15 mouse cellular contexts compared by ENCODE assay signal in genomic region chr14:42216766-42217537, GRCm38 (mm10). TPM values are rescaled to one million over a fixed set of nuclear protein-coding genes. Genes with fewer than 3 reads are reported as not detected.
DNase-seq lines count a peak whose midpoint lies in the region.
"Not testable (repeated sequence)": the region's sequence is repeated elsewhere in the genome, so short reads cannot be mapped to it uniquely, and the experiment has no call there.
"Had no signal": no experiment of that assay in that cellular context is flagged by ENCODE, and none has a peak within 500 bp of the region (broad histone marks: within the 10 kb centered on the region; RNA-seq: fewer than 3 reads in every experiment).

No protein-coding gene starts in this region.

- DNase-seq in adrenal gland, postnatal 10 days = peak; percentile 0
- DNase-seq in forelimb bud, embryonic 11.5 days (ENCODE audit: low read depth, low spot score) = peak; percentile 0
- DNase-seq in heart, postnatal 36 days = peak; percentile 4 to 5
- peak; percentile 1 to 2 for DNase-seq in kidney, postnatal 4 days
- peak; percentile 1 for DNase-seq in retina, embryonic 14.5 days (ENCODE audit: low spot score)
- peak; percentile 5 for DNase-seq in testis, postnatal 14 days (ENCODE audit: low spot score)
- peak; percentile 16 for DNase-seq in urinary bladder, postnatal 10 days (ENCODE audit: low spot score)

- intact Hi-C loops in heart, postnatal 36 days (cut with DNase I) = not testable (repeated sequence)

RNA-seq across cellular contexts. Expression of gene Gm3573, which starts 26.4 kb away (rescaled TPM):
- total RNA-seq in adrenal gland, postnatal 10 days (2021) = not detected
- not detected for total RNA-seq in heart, postnatal 36 days (2021)
- total RNA-seq: adrenal gland, adult 8-10 months; forebrain, postnatal 0 days; gastrocnemius, adult 2 months; heart, adult 8-10 months; hindbrain, postnatal 0 days; liver, adult 2 months; megakaryocyte-erythroid progenitor cell, adult 5-6 weeks had no signal

RNA-seq across cellular contexts. Expression of gene Gm17026, which starts 42.9 kb away (rescaled TPM):
- total RNA-seq in adrenal gland, postnatal 10 days (2021) = not detected
- not detected for total RNA-seq in heart, postnatal 36 days (2021)
- total RNA-seq: adrenal gland, adult 8-10 months; forebrain, postnatal 0 days; gastrocnemius, adult 2 months; heart, adult 8-10 months; hindbrain, postnatal 0 days; left cerebral cortex, adult 18-20 months; liver, adult 2 months; megakaryocyte-erythroid progenitor cell, adult 5-6 weeks had no signal

RNA-seq across cellular contexts. Expression of gene Gm17027, which starts 54.5 kb away (rescaled TPM):
- not detected for total RNA-seq in adrenal gland, postnatal 10 days (2021)
- not detected for total RNA-seq in heart, postnatal 36 days (2021)
- total RNA-seq: adrenal gland, adult 8-10 months; forebrain, postnatal 0 days; gastrocnemius, adult 2 months; heart, adult 8-10 months; hindbrain, postnatal 0 days; left cerebral cortex, adult 18-20 months; liver, adult 2 months; megakaryocyte-erythroid progenitor cell, adult 5-6 weeks had no signal

Comparison
In these comparisons a context has a peak if more than half of its experiments do, and no peak if none do; other contexts are left out.
1. Peak in every context shown above with its lines: DNase-seq.